Mouse (Mus musculus): ENCODE measurements at regions not wholly inside any gene's neighbourhood (a gene's known extent, or its start where the extent isn't known, plus 50 kb on each side); places are given as distances from the start of the nearest gene placed in this dataset.

DNA sequence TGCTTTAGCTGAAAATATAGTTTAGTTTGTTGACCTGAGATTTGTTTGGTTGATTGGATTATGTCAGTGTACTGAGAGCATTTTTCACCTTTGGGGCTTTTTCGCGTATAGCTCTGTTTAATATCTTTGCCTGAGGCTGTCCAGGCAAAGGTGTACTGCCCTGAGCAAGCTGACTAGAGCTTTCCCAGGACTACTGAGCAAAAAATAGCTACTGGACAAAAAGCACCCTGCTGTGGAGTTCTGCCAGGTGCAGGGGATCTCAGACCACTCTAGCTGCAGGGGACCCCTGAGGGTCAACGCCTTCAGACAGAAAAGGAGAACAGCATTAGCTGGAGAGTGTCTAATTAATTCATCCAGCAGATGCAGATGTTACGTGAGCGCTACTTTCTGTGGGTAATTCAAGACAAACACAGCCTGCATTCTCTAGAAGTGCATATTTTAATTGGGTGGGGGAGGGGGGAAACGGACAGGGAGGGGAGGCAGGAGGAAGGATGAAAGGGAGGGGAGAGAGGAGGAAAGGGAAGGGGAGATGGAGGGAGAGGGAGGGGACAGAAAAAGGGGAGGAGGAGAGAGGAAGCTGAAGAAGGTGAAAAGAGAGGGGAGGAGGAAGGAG lies 61.7 kb downstream of the Thnsl1 start:
- no peak for DNase-seq

DNA sequence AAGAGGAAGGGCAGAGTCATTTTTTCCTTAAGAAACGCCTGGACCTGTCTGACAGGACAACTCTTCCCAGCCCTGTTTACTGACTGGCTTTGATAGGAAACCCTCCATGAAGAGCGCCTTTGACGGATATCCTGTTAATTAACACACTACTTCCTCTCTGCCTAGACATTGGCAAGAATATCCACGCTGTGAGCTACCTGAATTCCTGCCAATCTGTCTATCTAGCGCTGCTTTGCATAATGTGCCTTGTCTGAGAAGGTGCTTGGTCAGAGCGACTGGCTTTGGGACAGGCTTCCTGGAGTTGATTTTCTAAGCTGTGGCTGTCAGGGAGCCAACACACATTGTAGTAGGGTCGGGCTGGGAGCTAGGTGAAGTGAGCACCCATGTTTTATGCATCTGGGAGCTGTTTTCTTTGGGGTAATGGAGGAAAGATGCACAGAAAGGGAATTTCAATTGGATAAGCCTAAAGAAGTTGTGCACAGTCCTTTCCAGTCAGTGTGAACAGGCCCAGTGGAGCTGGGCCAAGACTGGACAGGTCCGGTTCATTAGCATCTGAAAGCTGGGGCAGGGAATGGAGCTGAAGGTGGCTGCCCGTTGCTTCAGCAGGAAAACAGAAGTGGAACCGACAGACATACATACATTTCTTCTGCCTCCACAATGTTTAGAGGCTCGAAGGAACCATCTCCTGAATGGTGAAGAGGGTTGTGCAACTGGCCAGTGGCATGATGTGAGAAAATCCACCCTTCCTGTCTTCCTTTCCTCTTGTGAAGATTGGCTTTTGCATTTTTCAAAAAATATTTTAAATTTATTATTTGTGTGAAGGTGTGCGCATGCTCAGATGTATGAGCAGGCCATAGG lies 64.7 kb downstream of the Thnsl1 start:
- DNase-seq, result no peak

DNA sequence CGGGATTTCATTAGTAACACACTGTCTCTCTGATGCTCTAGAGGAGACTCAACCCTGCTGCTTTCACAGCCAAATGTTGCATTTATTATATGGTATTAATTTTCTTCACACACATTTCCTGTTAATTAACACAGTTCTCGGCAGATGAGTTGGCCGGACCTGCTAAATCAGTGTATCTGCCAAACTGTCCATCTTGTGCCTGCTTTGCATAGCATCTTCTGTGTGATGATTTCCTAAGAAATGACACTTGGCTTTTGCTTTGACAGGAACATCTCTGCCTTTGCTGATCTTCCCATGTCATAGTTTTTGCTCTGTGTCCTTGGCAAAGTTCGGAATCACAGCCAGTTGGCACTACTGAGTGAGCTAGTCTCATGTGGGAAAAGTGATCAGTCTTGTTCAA lies 67.9 kb downstream of the Thnsl1 start:
- no peak for DNase-seq

DNA sequence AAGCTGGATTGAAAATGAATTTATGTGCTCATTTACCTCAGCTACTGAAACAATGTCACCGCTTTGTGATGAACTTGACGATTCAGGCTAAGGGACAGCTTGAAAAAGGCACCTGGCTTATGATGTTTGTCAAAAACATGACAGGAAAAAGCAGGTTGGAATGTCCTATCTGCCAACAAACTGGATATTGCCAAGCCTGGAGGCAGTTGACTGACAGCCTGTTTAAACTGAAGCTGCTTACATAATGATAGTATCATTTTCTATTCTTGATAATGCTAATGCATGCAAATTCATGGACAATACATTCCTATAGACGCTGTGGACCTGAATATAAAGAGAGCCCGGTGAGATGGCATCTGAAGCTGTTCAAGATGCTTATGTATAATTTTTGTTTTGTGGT lies 69.8 kb downstream of the Thnsl1 start:
- no peak for DNase-seq

DNA sequence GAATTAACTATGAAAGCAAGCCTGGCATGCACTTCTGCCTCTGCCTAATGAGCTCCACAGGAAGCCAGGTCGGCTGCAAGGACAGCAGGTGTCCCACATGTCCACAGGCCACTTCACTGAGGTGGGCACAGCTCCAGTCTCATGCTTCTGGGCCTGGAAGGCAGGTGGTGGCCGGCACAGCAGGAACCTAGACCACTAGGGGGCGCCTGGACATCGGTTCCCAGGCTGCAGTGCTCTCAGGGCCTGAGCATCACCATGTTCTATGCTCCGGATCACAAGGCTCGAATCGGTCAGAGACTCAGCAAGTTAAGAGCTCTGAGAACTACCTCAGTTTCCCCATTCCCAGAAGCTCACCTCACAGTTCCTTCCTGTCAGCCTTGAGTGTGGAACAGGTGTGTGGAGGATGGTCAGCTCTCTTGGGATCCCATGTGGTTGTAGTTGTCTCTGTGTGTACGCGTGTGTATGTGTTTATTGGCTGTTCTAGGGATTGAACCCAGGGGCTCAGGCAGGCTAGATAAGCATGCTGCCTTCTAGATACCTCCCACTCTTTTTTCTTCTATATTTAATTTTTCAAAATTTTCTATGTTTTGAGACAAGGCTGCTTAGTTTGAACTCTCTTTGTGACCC lies 75.4 kb downstream of the Thnsl1 start:
- DNase-seq, result peak; percentile 84

DNA sequence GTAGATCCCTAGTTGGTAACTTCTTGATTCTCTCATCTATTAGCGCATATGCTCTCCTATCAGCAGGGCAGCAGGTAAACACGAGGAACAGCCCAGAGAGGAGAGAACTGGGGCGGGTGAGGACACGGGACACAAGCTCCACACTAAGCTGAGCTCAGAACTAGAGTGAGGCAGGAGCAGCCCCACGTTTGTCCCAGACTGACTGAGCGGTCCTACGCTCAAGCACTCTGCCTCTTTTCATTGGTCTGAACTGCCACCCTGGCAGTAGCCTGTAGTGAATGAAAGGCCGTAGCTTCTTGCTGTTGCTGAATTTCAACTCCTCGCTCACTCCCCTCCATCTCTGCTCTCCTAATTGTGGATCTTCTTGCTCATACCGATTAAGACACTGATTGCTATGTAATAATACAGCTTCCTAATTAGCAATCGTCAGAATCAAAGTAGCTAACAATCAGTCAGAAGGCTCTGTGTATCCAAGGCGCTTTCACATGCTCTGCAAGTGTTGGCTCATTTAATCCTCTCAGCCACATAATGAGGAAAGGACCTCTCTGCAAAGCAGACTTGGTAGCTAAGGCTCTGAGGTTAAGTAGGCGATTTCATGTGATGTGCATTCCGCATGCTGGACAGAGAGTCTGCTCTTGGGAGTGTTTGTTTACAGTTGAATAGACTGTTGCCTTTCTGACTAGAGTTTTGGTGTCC lies 77.1 kb downstream of the Thnsl1 start:
- no peak for DNase-seq

DNA sequence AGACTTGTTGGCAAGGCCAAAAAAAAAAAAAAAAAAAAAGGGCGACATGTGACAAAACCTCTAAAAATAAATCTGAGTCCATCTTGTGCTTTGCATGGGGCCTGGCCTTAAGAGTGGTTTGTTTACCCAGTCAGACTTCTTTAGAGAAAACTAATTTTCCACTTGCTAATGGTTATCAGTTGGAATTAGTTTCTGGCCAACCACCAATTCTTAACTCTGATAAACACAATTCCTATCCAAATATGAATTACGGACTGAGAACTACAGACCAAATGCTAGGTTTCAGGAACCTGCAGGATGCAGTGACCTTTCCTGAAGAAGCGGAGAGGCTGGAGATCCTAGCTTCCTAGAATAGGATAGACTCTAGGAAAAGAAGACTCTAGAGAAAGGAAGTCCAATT lies 79.4 kb downstream of the Thnsl1 start:
- DNase-seq, result no peak

DNA sequence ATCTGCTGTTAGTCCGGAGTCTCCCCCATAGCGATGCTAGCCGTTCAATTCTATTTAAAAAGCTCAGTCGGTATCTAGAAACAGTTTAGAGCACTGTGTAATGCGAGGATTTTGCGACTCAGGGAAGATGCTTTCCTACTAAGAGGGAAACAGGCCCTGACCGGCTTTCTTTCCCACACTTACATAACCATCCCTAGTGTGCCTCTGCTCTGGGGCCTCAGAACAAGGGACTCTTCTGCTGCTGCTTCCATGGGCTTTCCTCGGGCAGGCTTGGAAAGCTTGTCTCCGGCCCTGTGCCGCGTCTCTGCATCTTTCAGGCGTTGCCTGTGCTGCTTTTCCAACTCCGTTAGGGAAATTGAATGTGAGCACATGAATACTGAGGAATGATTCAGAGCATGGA lies 79.6 kb upstream of the Gpr158 start:
- no peak for DNase-seq

DNA sequence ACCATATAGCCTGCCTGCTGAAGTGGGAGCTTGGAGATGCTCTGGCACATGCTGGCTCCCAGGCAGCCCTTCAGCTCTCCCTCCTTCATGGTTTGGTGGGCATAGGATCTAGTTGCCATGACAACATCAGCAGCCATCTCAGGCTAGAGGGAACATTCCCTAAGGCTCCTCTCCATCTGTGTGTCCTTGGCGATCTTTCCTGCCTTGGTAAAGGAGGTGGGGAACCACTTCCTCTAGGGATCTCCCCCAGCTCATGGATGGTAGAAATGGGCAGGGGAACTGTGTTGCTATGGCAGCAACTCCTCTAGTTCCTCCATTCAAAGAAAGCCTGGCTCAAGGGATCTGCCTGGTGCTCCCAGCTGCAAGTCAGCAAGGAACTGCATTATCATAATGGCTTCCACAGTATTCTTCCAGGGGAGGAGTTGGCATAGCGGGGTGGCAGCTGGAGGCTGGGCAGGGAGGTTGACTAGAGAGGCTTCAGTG lies 74.6 kb upstream of the Gpr158 start:
- no peak for DNase-seq

DNA sequence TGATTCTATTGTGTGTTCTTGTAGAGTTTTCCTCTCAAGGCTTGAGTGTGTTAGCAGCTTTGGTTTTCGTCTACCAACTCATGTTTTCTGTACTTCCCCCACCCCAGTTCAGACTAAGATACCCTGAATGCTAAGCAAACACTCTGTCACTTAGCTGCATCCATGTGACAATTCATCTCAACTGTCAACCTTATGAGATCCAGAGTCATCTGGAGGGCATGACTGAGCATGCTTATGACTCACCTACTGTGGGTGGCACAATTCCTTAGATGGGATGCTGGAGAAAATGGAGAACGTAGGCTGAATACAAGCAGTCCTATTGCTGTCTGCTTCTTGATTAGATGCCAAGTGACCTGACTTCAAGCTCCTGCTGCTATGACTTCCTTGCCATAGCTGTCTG lies 73.3 kb upstream of the Gpr158 start:
- DNase-seq, result no peak

DNA sequence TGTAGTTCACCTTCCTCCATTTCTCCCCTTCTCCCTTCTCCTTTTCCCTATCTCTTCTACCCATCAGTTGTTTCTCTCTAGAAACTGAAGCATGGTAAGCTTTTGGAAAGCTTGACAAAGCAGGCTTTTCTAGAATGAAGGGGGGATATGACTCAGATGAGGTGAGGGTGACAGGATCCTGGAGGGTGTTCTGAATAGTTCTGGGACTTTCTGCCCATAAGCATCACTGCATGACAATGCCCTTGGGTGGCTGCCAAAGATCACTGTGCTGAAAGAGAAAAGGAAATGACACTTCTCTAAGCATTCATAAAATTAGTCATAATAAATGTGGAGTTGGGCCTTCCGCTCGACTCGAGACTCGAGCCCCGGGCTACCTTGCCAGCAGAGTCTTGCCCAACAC lies 67.7 kb upstream of the Gpr158 start:
- no peak for DNase-seq

All from thymus, postnatal 4 days (tissue).